Mouse (Mus musculus) forebrain, postnatal 0 days (tissue): ENCODE data around the gene Megf11. TPM values are rescaled to one million over a fixed set of nuclear protein-coding genes. Genes with fewer than 3 reads are reported as not detected.

ENCODE experiments used
- ATAC-seq: fragments of 200-750 bp; cut with Nextera tagmentation; 2 replicates; pipeline ENCODE4 v1.8.0; 2017; ENCODE audit warnings: mild to moderate bottlenecking, moderate library complexity
- DNase-seq: peaks from one replicate; pipeline ENCODE4 v3.0.0-alpha.2; 2015
- H3K27ac ChIP-seq: fragments of 300-500 bp; sonication (generic); 2 replicates; pipeline ENCODE4 v1.5.1; 2014; ENCODE audit warnings: low read depth, mild to moderate bottlenecking, antibody characterized with exemption, low read length, moderate library complexity, mixed read lengths
- H3K27me3 ChIP-seq: fragments of 300-500 bp; sonication (generic); 2 replicates; pipeline ENCODE4 v1.6.1; 2014; ENCODE audit warnings: mild to moderate bottlenecking, low read length, mixed read lengths; ENCODE audit not compliant: insufficient read depth
- H3K36me3 ChIP-seq: fragments of 300-500 bp; sonication (generic); 2 replicates; pipeline ENCODE4 v1.6.1; 2014; ENCODE audit warnings: mild to moderate bottlenecking, moderate library complexity; ENCODE audit not compliant: insufficient read depth
- H3K4me1 ChIP-seq: fragments of 300-500 bp; sonication (generic); 2 replicates; pipeline ENCODE4 v1.6.1; 2014; ENCODE audit warnings: antibody characterized with exemption; ENCODE audit not compliant: insufficient read depth
- H3K4me2 ChIP-seq: fragments of 300-500 bp; sonication (generic); 2 replicates; pipeline ENCODE4 v1.6.1; 2014; ENCODE audit warnings: low read depth, mild to moderate bottlenecking, moderate library complexity
- H3K4me3 ChIP-seq: fragments of 300-500 bp; sonication (generic); 2 replicates; pipeline ENCODE4 v1.5.1; 2014; ENCODE audit warnings: low read depth, low read length, mixed read lengths
- H3K9ac ChIP-seq: fragments of 300-500 bp; sonication (generic); 2 replicates; pipeline ENCODE4 v1.6.1; 2014; ENCODE audit warnings: mild to moderate bottlenecking
- H3K9me3 ChIP-seq: fragments of 300-500 bp; sonication (generic); 2 replicates; pipeline ENCODE4 v1.6.1; 2016; ENCODE audit warnings: low read length
- CTCF ChIP-seq: sonication (generic); IDR thresholded peaks from 2 replicates; pipeline ENCODE4 v1.5.1; 2016; ENCODE audit warnings: antibody characterized with exemption, control low read depth, low read depth
- WGBS: fragments of 180-500 bp; shearing (Covaris S2); extraction: QIAGEN DNeasy Blood & Tissue Kit; methylation state at CpG from one replicate; pipeline ENCODE4 v1.1.7; 2014; 5-methylcytosine and 5-hydroxymethylcytosine counted together
- polyA plus RNA-seq: library from polyadenylated mRNA; unstranded; fragments of >200 nt; fragmentation: Nextera tagmentation; extraction: Ambion mirVana; gene quantifications from 2 replicates; pipeline ENCODE4 v1.2.1, GENCODE M21; 2015
- total RNA-seq: library from RNA; depleted of rRNA; stranded (reverse); fragments of >200 nt; gene quantifications from 2 replicates; pipeline ENCODE4 v1.2.3, GENCODE M21; 2014

Megf11 gene
- total and polyA plus RNA-seq, 2 experiments from 2014 or later = 8.9 to 14.5 TPM

- no peaks in the 10 kb centered on the region for H3K27me3 ChIP-seq
- no peak overlapping the region for H3K4me3 ChIP-seq
- H3K9ac ChIP-seq = no peak overlapping the region
- no peak for TF ChIP-seq CTCF
- peak; percentile 77 for DNase-seq
- no peak overlapping the region for H3K4me2 ChIP-seq
- no peaks in the 10 kb centered on the region for H3K9me3 ChIP-seq
- peak; percentile 69 for ATAC-seq
- no peaks in the 10 kb centered on the region; the same call in 1 of the 2 replicates for H3K4me1 ChIP-seq
- no peak overlapping the region for H3K27ac ChIP-seq
- 17% methylated on average over 5 of the region's 5 CpGs for WGBS
- no peaks in the 10 kb centered on the region for H3K36me3 ChIP-seq
Observed at GRCm38 (mm10) chr9:64498929-64499328, 113.5 kb downstream of the Megf11 start.

DNA sequence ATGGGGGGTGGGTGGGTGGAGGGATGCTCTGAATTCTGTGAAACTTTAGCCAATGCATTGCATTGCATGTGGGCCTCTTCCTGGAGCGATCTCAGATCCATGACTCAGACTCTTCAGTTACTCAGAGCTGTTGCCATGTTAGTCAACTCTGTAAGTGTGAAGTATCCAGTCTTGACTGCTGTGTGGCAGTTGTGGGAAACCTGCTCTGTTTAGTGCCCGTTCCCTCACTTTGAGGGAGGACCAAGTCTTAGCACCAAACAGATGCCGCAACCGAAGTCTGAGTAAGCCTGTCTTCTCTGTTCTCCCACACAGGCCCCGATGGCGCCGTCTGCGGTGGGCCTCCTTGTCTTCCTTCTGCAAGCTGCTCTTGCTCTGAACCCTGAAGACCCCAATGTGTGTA is 115.8 kb downstream of the Megf11 start:
- ATAC-seq (no peak), DNase-seq (no peak)
- Histone ChIP-seq H3K9me3 (no peaks in the 10 kb centered on the region), H3K36me3 (no peaks in the 10 kb centered on the region), H3K27ac (no peak overlapping the region), H3K4me1 (no peaks in the 10 kb centered on the region; the same call in 1 of the 2 replicates), H3K9ac (no peak overlapping the region), H3K27me3 (no peaks in the 10 kb centered on the region), H3K4me2 (no peak overlapping the region), H3K4me3 (no peak overlapping the region)
- 96% methylated on average over 8 of the region's 8 CpGs for WGBS
- no peak for TF ChIP-seq CTCF

GRCm38 (mm10) chr9:64503996-64504395 is 118.6 kb downstream of the Megf11 start:
- H3K9ac ChIP-seq = no peak overlapping the region
- no peak overlapping the region for H3K4me3 ChIP-seq
- no peak for ATAC-seq
- no peak overlapping the region for H3K27ac ChIP-seq
- H3K4me2 ChIP-seq = no peak overlapping the region
- H3K4me1 ChIP-seq = peaks cover 4% of the 10 kb centered on the region; the same call in 1 of the 2 replicates
- TF ChIP-seq CTCF = no peak
- DNase-seq = no peak
- WGBS = 63% methylated on average over 1 of the region's 1 CpGs
- no peaks in the 10 kb centered on the region for H3K9me3 ChIP-seq
- no peaks in the 10 kb centered on the region for H3K36me3 ChIP-seq
- no peaks in the 10 kb centered on the region for H3K27me3 ChIP-seq

DNA sequence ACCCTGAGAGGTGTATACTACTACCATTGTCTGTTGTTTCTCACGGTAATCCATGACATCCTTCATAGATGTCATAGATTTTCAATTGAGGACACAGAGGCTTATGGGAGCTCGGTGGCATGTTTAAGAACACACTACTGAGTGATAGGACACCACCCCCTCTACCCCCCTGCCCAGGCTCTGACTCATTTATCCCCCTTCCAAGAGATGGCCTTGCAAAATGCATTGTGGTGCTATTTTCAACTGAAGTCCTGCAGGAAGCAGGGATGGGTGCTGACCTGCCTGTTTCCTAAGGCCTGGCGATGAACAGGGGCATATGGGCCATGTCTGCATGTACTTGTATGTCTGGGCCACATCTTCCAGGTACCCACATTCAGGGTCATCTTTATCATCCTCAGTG is 119.0 kb downstream of the Megf11 start:
- no peak overlapping the region for H3K27ac ChIP-seq
- H3K27me3 ChIP-seq = no peaks in the 10 kb centered on the region
- no peaks in the 10 kb centered on the region for H3K36me3 ChIP-seq
- ATAC-seq = no peak
- no peak overlapping the region for H3K4me3 ChIP-seq
- no peaks in the 10 kb centered on the region for H3K9me3 ChIP-seq
- H3K9ac ChIP-seq = no peak overlapping the region
- H3K4me2 ChIP-seq = no peak overlapping the region
- H3K4me1 ChIP-seq = peaks cover 4% of the 10 kb centered on the region; the same call in 1 of the 2 replicates
- TF ChIP-seq CTCF = no peak
- DNase-seq = no peak
- 84% methylated on average over 3 of the region's 3 CpGs for WGBS

- H3K27me3 ChIP-seq = no peaks in the 10 kb centered on the region
- TF ChIP-seq CTCF = no peak
- no peak overlapping the region for H3K9ac ChIP-seq
- no peak overlapping the region for H3K27ac ChIP-seq
- no peak overlapping the region for H3K4me2 ChIP-seq
- no peaks in the 10 kb centered on the region for H3K9me3 ChIP-seq
- DNase-seq (peak; percentile 30), ATAC-seq (0 out of 2 replicates have a peak, but pooled peaks have one; percentile 14)
- no peaks in the 10 kb centered on the region for H3K36me3 ChIP-seq
- WGBS = 51% methylated on average over 8 of the region's 8 CpGs
- 0 out of 2 replicates have a peak, but pooled peaks cover 4% of the 10 kb centered on the region for H3K4me1 ChIP-seq
- H3K4me3 ChIP-seq = no peak overlapping the region
Observed at GRCm38 (mm10) chr9:64504921-64505320, 119.5 kb downstream of the Megf11 start.

GRCm38 (mm10) chr9:64506440-64507206 is 121.2 kb downstream of the Megf11 start:
- no peaks in the 10 kb centered on the region for H3K36me3 ChIP-seq
- no peak overlapping the region for H3K4me3 ChIP-seq
- no peak for TF ChIP-seq CTCF
- H3K4me2 ChIP-seq = no peak overlapping the region
- peak; percentile 47 for DNase-seq
- H3K9ac ChIP-seq = no peak overlapping the region
- 47% methylated on average over 11 of the region's 11 CpGs for WGBS
- H3K4me1 ChIP-seq = 0 out of 2 replicates have a peak, but pooled peaks cover 4% of the 10 kb centered on the region
- H3K27me3 ChIP-seq = no peaks in the 10 kb centered on the region
- H3K9me3 ChIP-seq = no peaks in the 10 kb centered on the region
- ATAC-seq = peak; percentile 51
- no peak overlapping the region for H3K27ac ChIP-seq

DNA sequence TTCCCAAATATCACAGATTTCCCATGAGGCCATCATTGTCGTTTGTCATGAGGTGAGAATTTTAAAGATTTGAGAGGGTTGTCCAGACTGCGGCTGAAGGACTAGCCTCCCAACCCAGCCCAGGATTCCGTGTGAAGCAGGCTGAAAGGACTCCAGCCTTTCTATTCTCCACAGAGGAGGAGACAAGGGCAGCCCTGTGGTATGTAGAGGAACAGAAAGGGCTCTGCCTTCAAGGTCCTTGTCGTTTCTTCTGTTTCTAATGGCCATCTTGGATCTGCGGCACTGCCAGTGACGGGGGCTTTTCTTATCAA is 121.7 kb downstream of the Megf11 start:
- Histone ChIP-seq H3K4me3 (no peak overlapping the region), H3K36me3 (no peaks in the 10 kb centered on the region), H3K9me3 (no peaks in the 10 kb centered on the region), H3K4me1 (0 out of 2 replicates have a peak, but pooled peaks cover 4% of the 10 kb centered on the region), H3K9ac (no peak overlapping the region), H3K27me3 (no peaks in the 10 kb centered on the region), H3K27ac (no peak overlapping the region), H3K4me2 (no peak overlapping the region)
- 58% methylated on average over 6 of the region's 6 CpGs for WGBS
- no peak for TF ChIP-seq CTCF
- DNase-seq = no peak
- ATAC-seq = no peak
